Mouse (Mus musculus) ovary, postnatal 14 days (tissue): ENCODE results near the gene Pfn4.
"Not testable (repeated sequence)": the region's sequence is repeated elsewhere in the genome, so short reads cannot be mapped to it uniquely, and the experiment has no call there.

ENCODE experiments used
- DNase-seq: peaks from one replicate; pipeline ENCODE4 v3.0.0; 2022; ENCODE audit warnings: low spot score

Gene Pfn4

GRCm38 (mm10) chr12:4768492-4769332, at the start of gene Pfn4, which contains the start of gene Fam228b:
Gene Pfn4 (plus strand): TSS chr12:4769022.
Gene Fam228b (minus strand): TSS chr12:4769267.
- peak; percentile 96 for DNase-seq

GRCm38 (mm10) chr12:4719066-4719761, 49.6 kb upstream of the Pfn4 start:
- no peak for DNase-seq

- no peak for DNase-seq
Measured at GRCm38 (mm10) chr12:4719762-4720754, 48.8 kb upstream of the Pfn4 start.

- no peak for DNase-seq
Measured at GRCm38 (mm10) chr12:4729165-4729564, 39.7 kb upstream of the Pfn4 start.

DNA sequence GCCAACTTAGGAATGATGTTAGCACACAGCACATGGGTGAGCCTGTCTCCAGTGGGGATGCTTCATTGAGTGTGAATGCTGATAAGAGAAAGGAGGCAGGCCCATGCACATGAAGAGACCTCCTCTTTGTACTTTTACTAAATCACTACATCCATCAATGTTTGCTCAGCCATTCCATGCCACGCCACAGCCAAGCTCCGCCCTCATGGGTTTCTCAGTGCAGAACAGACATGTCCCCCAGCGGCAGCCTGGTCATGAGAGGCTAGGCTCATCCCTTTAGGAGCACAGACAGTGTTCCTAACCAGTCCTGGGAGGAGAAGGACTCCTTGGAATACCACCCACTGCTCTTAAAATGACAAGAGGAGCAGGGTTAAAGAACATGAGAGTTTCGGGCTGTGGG, 37.2 kb upstream of the Pfn4 start:
- DNase-seq = no peak

DNA sequence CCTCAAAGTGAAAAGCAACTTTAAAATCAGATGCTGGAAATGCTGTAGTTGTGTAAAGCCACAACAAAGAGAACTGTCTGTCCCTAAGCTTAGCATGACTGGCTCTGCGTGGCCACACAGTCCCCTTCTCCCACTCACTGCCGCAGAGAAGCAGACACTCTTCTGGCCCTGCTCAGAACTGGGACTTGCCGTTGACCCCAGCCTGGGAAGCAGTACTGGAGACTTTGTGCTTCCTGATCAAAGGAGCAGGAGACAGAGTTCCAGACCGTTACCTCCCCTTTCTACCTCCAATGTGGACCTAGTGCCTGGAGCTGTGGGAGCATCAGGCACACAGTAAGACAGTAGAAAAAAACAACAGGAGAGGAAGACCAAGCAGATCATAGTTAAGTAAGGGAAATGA, 36.5 kb upstream of the Pfn4 start:
- no peak for DNase-seq

GRCm38 (mm10) chr12:4738031-4738576, 30.7 kb upstream of the Pfn4 start, which contains the start of gene Fam228a:
Gene Fam228a (minus strand): TSS chr12:4738430.
- DNase-seq = no peak

- no peak for DNase-seq
Measured at GRCm38 (mm10) chr12:4740823-4741222, 28.0 kb upstream of the Pfn4 start.

- no peak for DNase-seq
Measured at GRCm38 (mm10) chr12:4742183-4742582, 26.6 kb upstream of the Pfn4 start.

DNA sequence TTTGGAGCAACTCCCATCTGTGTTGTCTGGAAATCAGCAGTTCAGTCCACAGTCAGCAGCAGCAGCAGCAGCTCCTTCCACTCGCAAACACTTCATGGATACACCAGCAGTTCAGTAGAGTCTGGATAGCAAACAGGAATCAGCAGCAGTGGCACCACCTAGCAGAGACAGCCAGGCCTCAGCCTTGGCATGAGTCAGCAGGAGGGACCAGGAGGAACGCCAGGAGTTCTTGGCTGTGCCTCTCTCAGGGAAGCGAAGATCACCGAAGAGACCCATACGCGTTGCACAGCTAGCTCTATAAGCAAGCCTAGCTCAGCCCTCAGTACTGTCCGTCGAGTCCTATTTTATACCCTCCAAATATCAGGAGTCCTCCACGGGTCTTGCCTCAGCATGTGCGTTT, 24.3 kb upstream of the Pfn4 start:
- DNase-seq = no peak

DNA sequence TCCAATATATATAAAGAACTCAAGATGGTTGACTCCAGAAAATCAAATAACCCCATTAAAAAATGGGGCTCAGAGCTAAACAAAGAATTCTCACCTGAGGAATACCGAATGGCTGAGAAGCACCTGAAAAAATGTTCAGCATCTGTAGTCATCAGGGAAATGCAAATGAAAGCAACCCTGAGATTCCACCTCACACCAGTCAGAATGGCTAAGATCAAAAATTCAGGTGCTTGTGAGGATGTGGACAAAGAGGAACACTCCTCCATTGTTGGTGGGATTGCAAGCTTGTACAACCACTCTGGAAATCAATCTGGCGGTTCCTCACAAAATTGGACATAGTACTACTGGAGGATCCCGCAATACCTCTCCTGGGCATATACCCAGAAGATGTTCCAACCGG, 14.4 kb upstream of the Pfn4 start:
- not testable (repeated sequence) for DNase-seq

- DNase-seq = no peak
Measured at GRCm38 (mm10) chr12:4757060-4757459, 11.8 kb upstream of the Pfn4 start.

GRCm38 (mm10) chr12:4769333-4769723, 506 bp downstream of the Pfn4 start:
- no peak for DNase-seq

GRCm38 (mm10) chr12:4774895-4775587, 6.2 kb downstream of the Pfn4 start:
- no peak for DNase-seq

DNA sequence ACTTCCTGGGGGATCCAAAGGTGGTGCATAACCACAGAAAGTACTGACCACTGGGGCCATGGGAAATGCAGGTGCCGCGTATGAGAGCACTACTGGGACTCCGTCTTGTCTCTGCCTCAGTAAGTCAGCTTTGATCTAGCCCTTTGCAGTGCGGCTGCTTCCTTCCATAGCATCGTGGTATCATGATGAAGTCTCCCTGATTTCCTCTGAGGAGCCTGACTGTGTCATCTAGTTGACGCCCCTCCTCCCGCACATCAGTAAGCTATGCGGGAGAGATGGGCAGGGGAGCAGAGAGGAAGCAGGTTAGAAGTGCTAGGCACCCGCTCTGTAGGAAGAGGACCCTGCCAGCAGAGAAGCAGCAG, 6.7 kb downstream of the Pfn4 start:
- DNase-seq = no peak

GRCm38 (mm10) chr12:4777734-4778133, 8.9 kb downstream of the Pfn4 start:
- no peak for DNase-seq

DNA sequence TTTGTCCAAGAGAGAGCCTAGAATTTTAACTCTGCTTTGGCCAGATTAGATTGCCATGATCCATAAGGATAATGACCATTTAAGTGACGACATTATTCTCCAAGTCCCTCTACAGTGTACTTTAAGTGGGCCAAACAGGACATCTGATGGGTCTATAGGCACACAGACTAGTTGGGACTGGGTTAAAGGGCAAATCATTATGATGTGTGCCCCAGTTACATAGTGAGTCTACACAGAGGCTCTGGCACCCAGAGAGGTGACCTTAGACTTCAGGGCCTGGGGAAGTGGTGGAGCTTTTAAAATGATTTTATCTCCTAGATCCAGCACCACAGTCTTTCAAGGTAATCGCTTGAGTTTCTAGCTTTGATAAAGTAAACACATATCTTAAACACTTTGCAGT, 11.4 kb downstream of the Pfn4 start:
- no peak for DNase-seq

- no peak for DNase-seq
Measured at GRCm38 (mm10) chr12:4781270-4781669, 12.4 kb downstream of the Pfn4 start.

GRCm38 (mm10) chr12:4781725-4782404, 13.0 kb downstream of the Pfn4 start:
- not testable (repeated sequence) for DNase-seq

DNA sequence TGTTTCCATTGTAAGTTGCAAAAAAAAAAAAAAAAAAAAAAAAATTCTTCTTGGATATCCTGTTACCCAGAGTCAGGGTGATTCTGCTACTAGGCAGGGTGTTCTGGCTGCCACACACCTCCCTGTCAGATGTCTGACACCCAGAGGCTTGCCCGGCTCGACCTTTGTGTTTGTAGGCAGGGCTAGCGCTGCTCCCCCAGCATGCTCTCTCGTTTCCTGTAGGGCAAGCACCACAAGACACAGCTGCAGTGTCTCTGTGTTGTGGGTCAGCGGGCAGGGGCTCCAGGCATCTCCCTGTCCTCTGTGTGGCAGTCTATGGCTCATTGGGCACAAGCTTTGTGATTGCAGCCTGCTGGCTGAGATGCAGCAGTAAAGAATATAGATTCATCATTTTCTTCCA, 14.8 kb downstream of the Pfn4 start:
- DNase-seq = no peak

GRCm38 (mm10) chr12:4784466-4784865, 15.6 kb downstream of the Pfn4 start:
- DNase-seq = no peak
